9 mouse cellular contexts compared by ENCODE assay signal in the genomic region with DNA sequence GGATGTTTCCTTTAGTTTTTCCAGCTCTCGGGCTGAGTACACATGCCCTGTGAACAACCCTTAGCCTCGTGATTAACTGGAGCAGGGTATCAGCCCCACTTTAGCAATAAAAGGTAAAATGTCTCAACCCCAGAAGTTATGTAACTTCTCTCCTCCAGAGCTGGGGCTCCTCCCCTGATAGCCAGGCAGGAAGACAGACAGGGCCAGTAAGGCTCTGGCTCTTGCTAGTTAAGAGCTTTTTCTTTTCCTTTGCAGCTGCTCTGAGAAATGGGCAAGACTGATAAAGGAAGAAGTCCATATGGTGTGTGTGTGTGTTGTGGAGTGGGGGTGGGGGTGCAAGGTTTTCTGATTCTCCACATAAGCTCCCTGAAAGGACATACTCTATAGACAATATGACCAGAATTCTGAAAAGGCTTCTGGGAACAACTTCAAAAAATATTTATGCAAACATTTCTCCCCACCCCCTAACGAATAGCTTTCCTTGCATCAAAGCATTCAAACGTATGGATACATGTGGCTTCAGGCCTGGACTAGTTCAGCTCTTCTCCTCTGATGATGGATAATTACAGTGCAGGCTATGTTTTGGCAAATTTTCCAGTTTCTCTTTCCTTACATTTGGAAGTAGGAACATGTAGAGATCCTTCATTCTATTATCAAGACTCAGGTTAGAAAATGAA. TPM values are rescaled to one million over a fixed set of nuclear protein-coding genes. Genes with fewer than 3 reads are reported as not detected.
DNase-seq lines count a peak whose midpoint lies in the region; ATAC-seq and TF ChIP-seq lines count a peak whose summit lies in the region.
"Had no signal": no experiment of that assay in that cellular context is flagged by ENCODE, and none has a peak within 500 bp of the region (broad histone marks: within the 10 kb centered on the region; RNA-seq: fewer than 3 reads in every experiment).

No protein-coding gene starts in this region.

- H3K4me1 ChIP-seq in forebrain, embryonic 13.5 days, result no peaks in the 10 kb centered on the region
- H3K4me1 ChIP-seq in forebrain, postnatal 0 days (ENCODE audit: insufficient read depth), result no peaks in the 10 kb centered on the region
- H3K4me1 ChIP-seq in heart, embryonic 16.5 days (ENCODE audit: control insufficient read depth, insufficient read depth, low read length), result peaks cover 17% of the 10 kb centered on the region
- peaks cover 17% of the 10 kb centered on the region; the same call in 1 of the 2 replicates for H3K4me1 ChIP-seq in lung, postnatal 0 days (ENCODE audit: insufficient read depth, low read depth, low read length)
- no peaks in the 10 kb centered on the region for H3K4me1 ChIP-seq in cerebellum, adult 2 months (ENCODE audit: control insufficient read depth, insufficient read depth, low read length)
- H3K4me1 ChIP-seq: midbrain, embryonic 15.5 days had no signal

- 0 out of 2 replicates have a peak, but pooled peaks cover 3% of the 10 kb centered on the region for H3K36me3 ChIP-seq in forebrain, embryonic 13.5 days (ENCODE audit: poor library complexity, severe bottlenecking)
- 0 out of 2 replicates have a peak, but pooled peaks cover 6% of the 10 kb centered on the region for H3K36me3 ChIP-seq in forebrain, postnatal 0 days (ENCODE audit: insufficient read depth)
- no peaks in the 10 kb centered on the region; the same call in 1 of the 2 replicates for H3K36me3 ChIP-seq in heart, embryonic 16.5 days (ENCODE audit: control insufficient read depth, insufficient read depth)
- peaks cover 7% of the 10 kb centered on the region; the same call in 1 of the 2 replicates for H3K36me3 ChIP-seq in lung, postnatal 0 days (ENCODE audit: insufficient read depth, low read length)
- H3K36me3 ChIP-seq: midbrain, embryonic 15.5 days had no signal

- H3K27me3 ChIP-seq in forebrain, embryonic 13.5 days, result no peaks in the 10 kb centered on the region
- H3K27me3 ChIP-seq in forebrain, postnatal 0 days (ENCODE audit: insufficient read depth, low read length), result no peaks in the 10 kb centered on the region
- no peaks in the 10 kb centered on the region for H3K27me3 ChIP-seq in heart, embryonic 16.5 days (ENCODE audit: control insufficient read depth, insufficient read depth, low read length)
- H3K27me3 ChIP-seq in lung, postnatal 0 days (replicated peaks; ENCODE audit: insufficient read depth, low read length), result no peaks in the 10 kb centered on the region
- no peaks in the 10 kb centered on the region for H3K27me3 ChIP-seq in cerebellum, adult 2 months (ENCODE audit: control insufficient read depth, insufficient read depth, low read length)
- H3K27me3 ChIP-seq: midbrain, embryonic 15.5 days had no signal

- H3K9ac ChIP-seq in forebrain, embryonic 13.5 days, result no peak overlapping the region
- H3K9ac ChIP-seq in forebrain, postnatal 0 days, result no peak overlapping the region
- H3K9ac ChIP-seq in heart, embryonic 16.5 days (ENCODE audit: low read length), result no peak overlapping the region
- H3K9ac ChIP-seq in lung, postnatal 0 days (replicated peaks; ENCODE audit: low read depth), result no peak overlapping the region
- H3K9ac ChIP-seq: midbrain, embryonic 15.5 days had no signal

- peak; percentile 38; the same call in 1 of the 2 replicates for ATAC-seq in forebrain, embryonic 13.5 days
- ATAC-seq in forebrain, postnatal 0 days, result no peak
- 0 out of 2 replicates have a peak, but pooled peaks have one; percentile 20 for ATAC-seq in heart, embryonic 16.5 days (replicated peaks; ENCODE audit: extremely low read depth, insufficient read depth, low FRiP score)
- ATAC-seq in lung, postnatal 0 days, result peak; percentile 96
- ATAC-seq: midbrain, embryonic 15.5 days had no signal

- H3K4me2 ChIP-seq in forebrain, embryonic 13.5 days, result no peak overlapping the region
- H3K4me2 ChIP-seq in forebrain, postnatal 0 days (ENCODE audit: low read depth), result no peak overlapping the region
- H3K4me2 ChIP-seq in heart, embryonic 16.5 days (ENCODE audit: low read depth, low read length), result no peak overlapping the region
- no peak overlapping the region for H3K4me2 ChIP-seq in lung, postnatal 0 days (replicated peaks; ENCODE audit: low read depth, low read length)
- H3K4me2 ChIP-seq: midbrain, embryonic 15.5 days had no signal

- H3K4me3 ChIP-seq in forebrain, embryonic 13.5 days, result no peak overlapping the region
- H3K4me3 ChIP-seq in forebrain, postnatal 0 days (ENCODE audit: low read depth, low read length), result no peak overlapping the region
- no peak overlapping the region for H3K4me3 ChIP-seq in heart, embryonic 16.5 days (ENCODE audit: low read length)
- no peak overlapping the region for H3K4me3 ChIP-seq in lung, postnatal 0 days (ENCODE audit: low read depth, low read length)
- no peak overlapping the region for H3K4me3 ChIP-seq in cerebellum, adult 2 months (replicated peaks; ENCODE audit: insufficient read depth, low read depth, low read length)
- H3K4me3 ChIP-seq: midbrain, embryonic 15.5 days had no signal

- no peaks in the 10 kb centered on the region for H3K9me3 ChIP-seq in forebrain, embryonic 13.5 days (replicated peaks)
- no peaks in the 10 kb centered on the region for H3K9me3 ChIP-seq in forebrain, postnatal 0 days (ENCODE audit: low read length)
- H3K9me3 ChIP-seq in heart, embryonic 16.5 days (replicated peaks; ENCODE audit: control insufficient read depth, low read length), result no peaks in the 10 kb centered on the region
- no peaks in the 10 kb centered on the region for H3K9me3 ChIP-seq in lung, postnatal 0 days (ENCODE audit: low read length)
- H3K9me3 ChIP-seq: midbrain, embryonic 15.5 days had no signal

- WGBS in forebrain, embryonic 13.5 days, result 75% methylated on average over 4 of the region's 4 CpGs
- 65% methylated on average over 4 of the region's 4 CpGs for WGBS in forebrain, postnatal 0 days
- whole genome bisulfite sequencing in heart, embryonic 16.5 days, result 47% methylated on average over 4 of the region's 4 CpGs
- 24% methylated on average over 4 of the region's 4 CpGs for WGBS in lung, postnatal 0 days
- WGBS in cerebellum, adult 2 months, result 71% methylated on average over 4 of the region's 4 CpGs

- no peak for TF ChIP-seq POLR2A in cerebellum, adult 2 months (IDR thresholded peaks at IDR 0.05; ENCODE audit: borderline replicate concordance, insufficient read depth, low read length)

- DNase-seq in forebrain, postnatal 0 days, result no peak
- peak; percentile 73 for DNase-seq in 416B (ENCODE audit: low read depth)
- peak; percentile 92 for DNase-seq in lung, postnatal 0 days (ENCODE audit: low spot score)
- DNase-seq in spleen, postnatal 10 days (ENCODE audit: low spot score in 2 of 2), result no peak
- no peak for DNase-seq in T-cell, adult 2 months (ENCODE audit: low spot score)
- no peak for DNase-seq in cerebellum, adult 2 months

- peak; percentile 86 for TF ChIP-seq EP300 in lung, postnatal 0 days (IDR thresholded peaks at IDR 0.05)

- no peak overlapping the region for H3K27ac ChIP-seq in forebrain, embryonic 13.5 days
- H3K27ac ChIP-seq in forebrain, postnatal 0 days (ENCODE audit: low read depth, low read length), result no peak overlapping the region
- peak overlapping the region; percentile 4 for H3K27ac ChIP-seq in heart, embryonic 16.5 days (ENCODE audit: low read length)
- H3K27ac ChIP-seq in lung, postnatal 0 days (ENCODE audit: low read length), result peak overlapping the region; percentile 79
- H3K27ac ChIP-seq in cerebellum, adult 2 months (ENCODE audit: insufficient read depth, low read length), result no peak overlapping the region
- H3K27ac ChIP-seq: midbrain, embryonic 15.5 days had no signal

- no peak for TF ChIP-seq CTCF in forebrain, postnatal 0 days (IDR thresholded peaks at IDR 0.05; ENCODE audit: low read depth)
- no peak for TF ChIP-seq CTCF in lung, postnatal 0 days (IDR thresholded peaks at IDR 0.05)
- TF ChIP-seq CTCF in cerebellum, adult 2 months (IDR thresholded peaks at IDR 0.05; ENCODE audit: borderline replicate concordance, insufficient read depth, low read depth, low read length), result no peak

RNA-seq across cellular contexts. Expression of a gene that starts 14.0 kb away (rescaled TPM):
- 0.25 and 0.55 TPM in 2 replicates for polyA plus RNA-seq in forebrain, embryonic 13.5 days (2015; fragmentation: Nextera tagmentation; extraction: Ambion mirVana)
- 0.31 and 0.90 TPM in 2 replicates for total RNA-seq in forebrain, postnatal 0 days (2014; rRNA removed)
- polyA plus RNA-seq in forebrain, postnatal 0 days (2015; fragmentation: Nextera tagmentation; extraction: Ambion mirVana), result 0.30 and 0.63 TPM in 2 replicates
- 4.0 and 7.4 TPM in 2 replicates for polyA plus RNA-seq in heart, embryonic 16.5 days (2015; fragmentation: Nextera tagmentation; extraction: Ambion mirVana)
- polyA plus RNA-seq in lung, postnatal 0 days (2015; fragmentation: Nextera tagmentation; extraction: Ambion mirVana), result 19.6 and 20.8 TPM in 2 replicates
- polyA plus RNA-seq in cerebellum, adult 2 months (2012; rRNA removed), result 0.77 and 0.79 TPM in 2 replicates

RNA-seq across cellular contexts. Expression of a gene that starts 51.4 kb away (rescaled TPM):
- polyA plus RNA-seq in forebrain, embryonic 13.5 days (2015; fragmentation: Nextera tagmentation; extraction: Ambion mirVana), result 41.0 and 42.6 TPM in 2 replicates
- 32.5 and 50.0 TPM in 2 replicates for total RNA-seq in forebrain, postnatal 0 days (2014; rRNA removed)
- polyA plus RNA-seq in forebrain, postnatal 0 days (2015; fragmentation: Nextera tagmentation; extraction: Ambion mirVana), result 70.3 and 78.4 TPM in 2 replicates
- 73.8 and 80.1 TPM in 2 replicates for polyA plus RNA-seq in heart, embryonic 16.5 days (2015; fragmentation: Nextera tagmentation; extraction: Ambion mirVana)
- polyA plus RNA-seq in lung, postnatal 0 days (2015; fragmentation: Nextera tagmentation; extraction: Ambion mirVana), result 155 and 168 TPM in 2 replicates
- 47.0 and 49.3 TPM in 2 replicates for polyA plus RNA-seq in cerebellum, adult 2 months (2012; rRNA removed)

RNA-seq across cellular contexts. Expression of a gene that starts 51.4 kb away (rescaled TPM):
- 35.8 and 38.5 TPM in 2 replicates for polyA plus RNA-seq in forebrain, embryonic 13.5 days (2015; fragmentation: Nextera tagmentation; extraction: Ambion mirVana)
- 51.1 and 52.3 TPM in 2 replicates for total RNA-seq in forebrain, postnatal 0 days (2014; rRNA removed)
- 30.1 and 38.0 TPM in 2 replicates for polyA plus RNA-seq in forebrain, postnatal 0 days (2015; fragmentation: Nextera tagmentation; extraction: Ambion mirVana)
- polyA plus RNA-seq in heart, embryonic 16.5 days (2015; fragmentation: Nextera tagmentation; extraction: Ambion mirVana), result 34.8 and 35.1 TPM in 2 replicates
- 74.1 and 80.4 TPM in 2 replicates for polyA plus RNA-seq in lung, postnatal 0 days (2015; fragmentation: Nextera tagmentation; extraction: Ambion mirVana)
- polyA plus RNA-seq in cerebellum, adult 2 months (2012; rRNA removed), result 42.2 and 44.7 TPM in 2 replicates

Comparison
In these comparisons a context has a peak if more than half of its experiments do, and no peak if none do; other contexts are left out.
1. H3K27ac ChIP-seq: peak in heart, embryonic 16.5 days (single experiment) and lung, postnatal 0 days (single experiment); none in forebrain, embryonic 13.5 days (single experiment), forebrain, postnatal 0 days (single experiment) and cerebellum, adult 2 months (single experiment).
2. DNase-seq: peak in 416B (single experiment) and lung, postnatal 0 days (single experiment); none in forebrain, postnatal 0 days (single experiment), spleen, postnatal 10 days (0 of 2), T-cell, adult 2 months (single experiment) and cerebellum, adult 2 months (0 of 2).